Mouse (Mus musculus) liver, postnatal 0 days (tissue): ENCODE results near the gene Pdcd2l. TPM values are rescaled to one million over a fixed set of nuclear protein-coding genes. Genes with fewer than 3 reads are reported as not detected.
"Not testable (repeated sequence)": the region's sequence is repeated elsewhere in the genome, so short reads cannot be mapped to it uniquely, and the experiment has no call there.

Source experiments
- ATAC-seq: fragments of 200-750 bp; cut with Nextera tagmentation; 2 replicates; pipeline ENCODE4 v1.8.0; 2017; ENCODE audit warnings: mild to moderate bottlenecking, moderate library complexity
- DNase-seq: peaks from one replicate; pipeline ENCODE4 v3.0.0-alpha.2; 2016
- H3K27ac ChIP-seq: fragments of 300-500 bp; sonication (generic); 2 replicates; pipeline ENCODE4 v1.5.1; 2014; ENCODE audit warnings: antibody characterized with exemption, moderate library complexity, mild to moderate bottlenecking, low read depth
- H3K27me3 ChIP-seq: fragments of 300-500 bp; sonication (generic); 2 replicates; pipeline ENCODE4 v1.6.1; 2014; ENCODE audit warnings: low read length, control low read depth, mixed read lengths; ENCODE audit not compliant: insufficient read depth
- H3K36me3 ChIP-seq: fragments of 300-500 bp; sonication (generic); replicated peaks from 2 replicates; pipeline ENCODE4 v1.6.1; 2014; ENCODE audit warnings: mild to moderate bottlenecking, control low read depth, low read length, moderate library complexity, mixed read lengths; ENCODE audit not compliant: insufficient read depth
- H3K4me1 ChIP-seq: fragments of 300-500 bp; sonication (generic); 2 replicates; pipeline ENCODE4 v1.6.1; 2014; ENCODE audit warnings: antibody characterized with exemption, mild to moderate bottlenecking, control low read depth; ENCODE audit not compliant: insufficient read depth
- H3K4me2 ChIP-seq: fragments of 300-500 bp; sonication (generic); 2 replicates; pipeline ENCODE4 v1.6.1; 2014; ENCODE audit warnings: low read depth, mild to moderate bottlenecking, low read length, moderate library complexity, mixed read lengths
- H3K4me3 ChIP-seq: fragments of 300-500 bp; sonication (generic); 2 replicates; pipeline ENCODE4 v1.5.1; 2014; ENCODE audit warnings: low read depth, low read length
- H3K9ac ChIP-seq: fragments of 300-500 bp; sonication (generic); replicated peaks from 2 replicates; pipeline ENCODE4 v1.6.1; 2014; ENCODE audit warnings: mild to moderate bottlenecking, moderate library complexity
- H3K9me3 ChIP-seq: fragments of 300-500 bp; sonication (generic); 2 replicates; pipeline ENCODE4 v1.6.1; 2016; ENCODE audit warnings: mild to moderate bottlenecking, control low read depth, low read length, mixed read lengths
- CTCF ChIP-seq: sonication (generic); IDR thresholded peaks from 2 replicates; pipeline ENCODE4 v1.5.1; 2016; ENCODE audit warnings: antibody characterized with exemption, low read depth
- EP300 ChIP-seq: IDR thresholded peaks from 2 replicates; pipeline ENCODE4 v1.6.1; 2016; ENCODE audit warnings: antibody characterized with exemption, low read depth, mild to moderate bottlenecking
- WGBS: fragments of 180-500 bp; shearing (Covaris S2); extraction: QIAGEN DNeasy Blood & Tissue Kit; methylation state at CpG from one replicate; pipeline ENCODE4 v1.1.7; 2014; ENCODE audit not compliant: insufficient replicate concordance; 5-methylcytosine and 5-hydroxymethylcytosine counted together
- polyA plus RNA-seq: library from polyadenylated mRNA; unstranded; fragments of >200 nt; fragmentation: Nextera tagmentation; extraction: Ambion mirVana; gene quantifications from 2 replicates; pipeline ENCODE4 v1.2.1, GENCODE M21; 2015

Pdcd2l gene
- polyA plus RNA-seq, 1 experiment from 2014 or later: 17.2 TPM

GRCm38 (mm10) chr7:34216474-34216873, 20.0 kb upstream of the Pdcd2l start:
- Histone ChIP-seq H3K36me3 (peaks cover 86% of the 10 kb centered on the region), H3K27me3 (no peaks in the 10 kb centered on the region), H3K9ac (no peak overlapping the region), H3K4me2 (no peak overlapping the region), H3K9me3 (no peaks in the 10 kb centered on the region), H3K4me1 (peaks cover 18% of the 10 kb centered on the region), H3K4me3 (no peak overlapping the region), H3K27ac (no peak overlapping the region)
- TF ChIP-seq CTCF: no peak
- no peak for TF ChIP-seq EP300
- ATAC-seq (no peak), DNase-seq (no peak)
- 85% methylated on average over 10 of the region's 10 CpGs for WGBS

GRCm38 (mm10) chr7:34215481-34215880, 19.0 kb upstream of the Pdcd2l start:
- H3K4me3 ChIP-seq: no peak overlapping the region
- WGBS: 65% methylated on average over 9 of the region's 9 CpGs
- ATAC-seq (peak; percentile 19; the same call in 1 of the 2 replicates), DNase-seq (no peak)
- H3K4me1 ChIP-seq: peaks cover 18% of the 10 kb centered on the region
- H3K9me3 ChIP-seq: no peaks in the 10 kb centered on the region
- peak overlapping the region; percentile 67 for H3K27ac ChIP-seq
- TF ChIP-seq EP300: no peak
- no peak for TF ChIP-seq CTCF
- H3K36me3 ChIP-seq: peaks cover 86% of the 10 kb centered on the region
- H3K4me2 ChIP-seq: no peak overlapping the region
- no peaks in the 10 kb centered on the region for H3K27me3 ChIP-seq
- H3K9ac ChIP-seq: no peak overlapping the region

GRCm38 (mm10) chr7:34214644-34215043, 18.2 kb upstream of the Pdcd2l start:
- WGBS: 83% methylated on average over 8 of the region's 8 CpGs
- Histone ChIP-seq H3K27ac (peak overlapping the region; percentile 67; the same call in 1 of the 2 replicates), H3K27me3 (no peaks in the 10 kb centered on the region), H3K36me3 (peaks cover 85% of the 10 kb centered on the region), H3K9ac (no peak overlapping the region), H3K4me1 (peaks cover 18% of the 10 kb centered on the region), H3K4me2 (peak overlapping the region; percentile 3; the same call in 1 of the 2 replicates), H3K4me3 (no peak overlapping the region), H3K9me3 (no peaks in the 10 kb centered on the region)
- peak; percentile 64 for DNase-seq
- no peak for TF ChIP-seq CTCF
- TF ChIP-seq EP300: no peak
- ATAC-seq: peak; percentile 46

GRCm38 (mm10) chr7:34213281-34213680, 16.8 kb upstream of the Pdcd2l start:
- Histone ChIP-seq H3K27ac (no peak overlapping the region), H3K9me3 (no peaks in the 10 kb centered on the region), H3K9ac (no peak overlapping the region), H3K4me2 (no peak overlapping the region), H3K36me3 (peaks cover 85% of the 10 kb centered on the region), H3K4me3 (no peak overlapping the region), H3K27me3 (no peaks in the 10 kb centered on the region), H3K4me1 (peaks cover 18% of the 10 kb centered on the region)
- no peak for DNase-seq
- TF ChIP-seq EP300: no peak
- no peak for TF ChIP-seq CTCF
- WGBS: 85% methylated on average over 7 of the region's 7 CpGs
- ATAC-seq: no peak

GRCm38 (mm10) chr7:34208027-34208745, 11.7 kb upstream of the Pdcd2l start:
- ATAC-seq: no peak
- Histone ChIP-seq H3K27me3 (no peaks in the 10 kb centered on the region), H3K36me3 (peaks cover 95% of the 10 kb centered on the region), H3K4me3 (no peak overlapping the region), H3K4me1 (no peaks in the 10 kb centered on the region), H3K27ac (no peak overlapping the region), H3K9me3 (no peaks in the 10 kb centered on the region), H3K9ac (no peak overlapping the region), H3K4me2 (no peak overlapping the region)
- 84% methylated on average over 9 of the region's 9 CpGs for WGBS
- DNase-seq: no peak
- TF ChIP-seq CTCF (peak; percentile 53), EP300 (no peak)

GRCm38 (mm10) chr7:34206331-34206730, 9.9 kb upstream of the Pdcd2l start:
- no peak for TF ChIP-seq EP300
- TF ChIP-seq CTCF: no peak
- Histone ChIP-seq H3K4me2 (no peak overlapping the region), H3K4me3 (no peak overlapping the region), H3K27ac (no peak overlapping the region), H3K9ac (no peak overlapping the region), H3K4me1 (no peaks in the 10 kb centered on the region), H3K36me3 (peaks cover 91% of the 10 kb centered on the region), H3K27me3 (no peaks in the 10 kb centered on the region), H3K9me3 (no peaks in the 10 kb centered on the region)
- WGBS: 84% methylated on average over 6 of the region's 6 CpGs
- no peak for DNase-seq
- no peak for ATAC-seq

- not testable (repeated sequence) for H3K4me1 ChIP-seq, H3K9ac ChIP-seq, H3K27ac ChIP-seq, H3K9me3 ChIP-seq, H3K4me3 ChIP-seq, DNase-seq, H3K27me3 ChIP-seq, H3K4me2 ChIP-seq, ATAC-seq
- H3K36me3 ChIP-seq: peaks cover 58% of the 10 kb centered on the region
- WGBS: 88% methylated on average over 10 of the region's 10 CpGs
Observed at GRCm38 (mm10) chr7:34202147-34202546, 5.7 kb upstream of the Pdcd2l start.
